8 mouse cellular contexts compared by ENCODE assay signal in the genomic region with DNA sequence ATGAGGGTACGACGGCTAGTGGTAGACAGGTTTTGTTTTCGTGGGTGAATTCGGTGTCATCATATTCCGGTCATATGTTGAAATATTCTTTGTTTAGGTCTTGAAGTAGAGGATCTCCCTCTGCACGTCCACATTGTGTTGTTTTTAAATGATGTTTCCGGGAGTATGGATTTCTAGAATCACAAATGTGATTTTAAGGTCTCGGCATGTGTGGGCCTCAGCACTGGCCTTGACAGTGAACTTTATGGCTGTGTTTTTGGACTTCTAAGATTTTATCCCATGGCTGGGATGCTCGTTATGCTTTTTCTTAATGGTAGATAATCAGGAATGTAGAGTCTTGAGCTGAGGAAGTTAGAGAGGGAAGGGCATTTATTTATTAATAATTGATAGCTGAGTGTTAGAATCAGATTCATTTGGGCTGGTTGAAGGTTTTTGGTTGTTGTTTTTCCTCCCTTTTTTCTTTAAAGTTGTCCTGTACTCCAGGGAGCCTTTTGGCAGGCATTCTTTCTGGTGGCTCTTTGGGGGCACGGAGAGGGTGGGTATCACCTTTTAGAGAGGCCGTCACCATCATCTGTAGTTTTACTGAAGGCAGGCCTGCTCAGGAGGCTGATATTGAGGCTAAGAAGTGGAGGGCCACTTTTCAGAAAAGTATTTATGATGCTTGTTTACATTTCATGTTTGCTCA.
A peak's percentile ranks its signal among the peaks of the same experiment; 100 is the strongest.
DNase-seq lines count a peak whose midpoint lies in the region; ATAC-seq lines count a peak whose summit lies in the region.

No protein-coding gene starts in this region.

- 8% methylated on average over 11 of the region's 11 CpGs for whole genome bisulfite sequencing in kidney, embryonic 14.5 days
- 6% methylated on average over 11 of the region's 11 CpGs for WGBS in hindbrain, embryonic 14.5 days
- WGBS in midbrain, embryonic 13.5 days, result 4% methylated on average over 11 of the region's 11 CpGs

- no peaks in the 10 kb centered on the region for H3K36me3 ChIP-seq in kidney, embryonic 14.5 days (ENCODE audit: control insufficient read depth, insufficient read depth, low read length)
- no peaks in the 10 kb centered on the region for H3K36me3 ChIP-seq in hindbrain, embryonic 14.5 days (replicated peaks; ENCODE audit: control insufficient read depth, insufficient read depth)
- H3K36me3 ChIP-seq in midbrain, embryonic 13.5 days, result no peaks in the 10 kb centered on the region

- DNase-seq in kidney, adult 8-10 months, result no peak
- no peak for DNase-seq in hindbrain, embryonic 14.5 days (ENCODE audit: low spot score)
- DNase-seq in adrenal gland, postnatal 25 days, result no peak
- DNase-seq in left cerebral cortex, adult 8-10 months (ENCODE audit: low spot score in 2 of 2), result no peak
- DNase-seq in frontal cortex, postnatal 14 days (ENCODE audit: low spot score in 2 of 2), result no peak

- H3K27ac ChIP-seq in kidney, embryonic 14.5 days (ENCODE audit: low read depth, low read length), result peak overlapping the region; percentile 100
- H3K27ac ChIP-seq in hindbrain, embryonic 14.5 days, result peak overlapping the region; percentile 100
- peak overlapping the region; percentile 100 for H3K27ac ChIP-seq in midbrain, embryonic 13.5 days

- peak overlapping the region; percentile 83 for H3K4me3 ChIP-seq in kidney, embryonic 14.5 days (ENCODE audit: low read length)
- peak overlapping the region; percentile 90 for H3K4me3 ChIP-seq in hindbrain, embryonic 14.5 days (replicated peaks; ENCODE audit: low read length)
- peak overlapping the region; percentile 77 for H3K4me3 ChIP-seq in midbrain, embryonic 13.5 days (replicated peaks)

- peak overlapping the region; percentile 77 for H3K4me2 ChIP-seq in kidney, embryonic 14.5 days (replicated peaks; ENCODE audit: low read depth, low read length)
- peak overlapping the region; percentile 77 for H3K4me2 ChIP-seq in hindbrain, embryonic 14.5 days (replicated peaks)
- peak overlapping the region; percentile 85 for H3K4me2 ChIP-seq in midbrain, embryonic 13.5 days (replicated peaks)

- no peak for ATAC-seq in kidney, embryonic 14.5 days (ENCODE audit: low FRiP score, low TSS enrichment)
- peak; percentile 27 for ATAC-seq in common myeloid progenitor, adult 5-6 weeks (replicated peaks; ENCODE audit: low read depth, poor library complexity, severe bottlenecking)
- ATAC-seq in hindbrain, embryonic 14.5 days (ENCODE audit: low FRiP score), result no peak
- no peak for ATAC-seq in midbrain, embryonic 13.5 days

- H3K9me3 ChIP-seq in kidney, embryonic 14.5 days (ENCODE audit: control insufficient read depth, low read length), result no peaks in the 10 kb centered on the region
- no peaks in the 10 kb centered on the region for H3K9me3 ChIP-seq in hindbrain, embryonic 14.5 days (ENCODE audit: control insufficient read depth, low read length)
- H3K9me3 ChIP-seq in midbrain, embryonic 13.5 days, result no peaks in the 10 kb centered on the region

- H3K9ac ChIP-seq in kidney, embryonic 14.5 days (ENCODE audit: low read depth, low read length), result peak overlapping the region; percentile 91
- H3K9ac ChIP-seq in hindbrain, embryonic 14.5 days, result peak overlapping the region; percentile 86
- peak overlapping the region; percentile 87 for H3K9ac ChIP-seq in midbrain, embryonic 13.5 days (replicated peaks)

- no peaks in the 10 kb centered on the region for H3K27me3 ChIP-seq in kidney, embryonic 14.5 days (ENCODE audit: control insufficient read depth, insufficient read depth, low read length)
- H3K27me3 ChIP-seq in hindbrain, embryonic 14.5 days (ENCODE audit: control insufficient read depth, insufficient read depth, low read length), result no peaks in the 10 kb centered on the region
- H3K27me3 ChIP-seq in midbrain, embryonic 13.5 days, result no peaks in the 10 kb centered on the region

- H3K4me1 ChIP-seq in kidney, embryonic 14.5 days (ENCODE audit: control insufficient read depth, insufficient read depth, low read length), result peaks cover 19% of the 10 kb centered on the region
- peaks cover 52% of the 10 kb centered on the region for H3K4me1 ChIP-seq in hindbrain, embryonic 14.5 days (replicated peaks; ENCODE audit: control insufficient read depth, insufficient read depth, low read length)
- H3K4me1 ChIP-seq in midbrain, embryonic 13.5 days (replicated peaks), result peaks cover 58% of the 10 kb centered on the region
